Mouse (Mus musculus) intestine, embryonic 16.5 days (tissue): ENCODE measurements around the gene Mturn. TPM values are rescaled to one million over a fixed set of nuclear protein-coding genes. Genes with fewer than 3 reads are reported as not detected.

Experiments
- ATAC-seq: fragments of 200-750 bp; cut with Nextera tagmentation; 2 replicates; pipeline ENCODE4 v1.8.0; 2017; ENCODE audit warnings: moderate TSS enrichment, moderate library complexity
- H3K27ac ChIP-seq: fragments of 300-500 bp; sonication (generic); 2 replicates; pipeline ENCODE4 v1.5.1; 2014; ENCODE audit warnings: mild to moderate bottlenecking, low read length
- H3K27me3 ChIP-seq: fragments of 300-500 bp; sonication (generic); replicated peaks from 2 replicates; pipeline ENCODE4 v1.6.1; 2014; ENCODE audit warnings: low read length, control low read depth, mixed read lengths; ENCODE audit not compliant: control insufficient read depth, insufficient read depth
- H3K36me3 ChIP-seq: fragments of 300-500 bp; sonication (generic); 2 replicates; pipeline ENCODE4 v1.6.1; 2014; ENCODE audit warnings: low read length, control low read depth; ENCODE audit not compliant: control insufficient read depth, insufficient read depth
- H3K4me1 ChIP-seq: fragments of 300-500 bp; sonication (generic); 2 replicates; pipeline ENCODE4 v1.6.1; 2014; ENCODE audit warnings: low read length, control low read depth, mixed read lengths; ENCODE audit not compliant: control insufficient read depth, insufficient read depth
- H3K4me2 ChIP-seq: fragments of 300-500 bp; sonication (generic); 2 replicates; pipeline ENCODE4 v1.6.1; 2014; ENCODE audit warnings: low read depth, low read length, control low read depth
- H3K4me3 ChIP-seq: fragments of 300-500 bp; sonication (generic); 2 replicates; pipeline ENCODE4 v1.5.1; 2014; ENCODE audit warnings: mild to moderate bottlenecking, low read length
- H3K9ac ChIP-seq: fragments of 300-500 bp; sonication (generic); 2 replicates; pipeline ENCODE4 v1.6.1; 2014; ENCODE audit warnings: low read depth, low read length
- H3K9me3 ChIP-seq: fragments of 300-500 bp; sonication (generic); 2 replicates; pipeline ENCODE4 v1.6.1; 2016; ENCODE audit warnings: low read length, control low read depth; ENCODE audit not compliant: control insufficient read depth
- WGBS: fragments of 180-500 bp; shearing (Covaris S2); extraction: QIAGEN DNeasy Blood & Tissue Kit; methylation state at CpG from one replicate; pipeline ENCODE4 v1.1.7; 2014; 5-methylcytosine and 5-hydroxymethylcytosine counted together
- polyA plus RNA-seq: library from polyadenylated mRNA; unstranded; fragments of >200 nt; fragmentation: Nextera tagmentation; extraction: Ambion mirVana; gene quantifications from 2 replicates; pipeline ENCODE4 v1.2.1, GENCODE M21; 2015

Gene Mturn
- polyA plus RNA-seq, 1 experiment from 2014 or later = 6.1 TPM

GRCm38 (mm10) chr6:54704539-54704845 lies 23.1 kb downstream of the Mturn start:
- no peak overlapping the region for H3K4me3 ChIP-seq
- H3K36me3 ChIP-seq = no peaks in the 10 kb centered on the region
- no peaks in the 10 kb centered on the region for H3K4me1 ChIP-seq
- peaks cover 6% of the 10 kb centered on the region; the same call in 1 of the 2 replicates for H3K27me3 ChIP-seq
- H3K9ac ChIP-seq = no peak overlapping the region
- ATAC-seq = no peak
- no peaks in the 10 kb centered on the region for H3K9me3 ChIP-seq
- H3K4me2 ChIP-seq = no peak overlapping the region
- WGBS = 32% methylated on average over 6 of the region's 6 CpGs
- no peak overlapping the region for H3K27ac ChIP-seq

- Histone ChIP-seq H3K9me3 (no peaks in the 10 kb centered on the region), H3K4me2 (no peak overlapping the region), H3K36me3 (no peaks in the 10 kb centered on the region), H3K4me3 (no peak overlapping the region), H3K9ac (no peak overlapping the region), H3K27me3 (peaks cover 6% of the 10 kb centered on the region; the same call in 1 of the 2 replicates), H3K27ac (no peak overlapping the region), H3K4me1 (no peaks in the 10 kb centered on the region)
- no peak for ATAC-seq
- WGBS = 37% methylated on average over 5 of the region's 5 CpGs
Observed at GRCm38 (mm10) chr6:54704847-54705246, 23.4 kb downstream of the Mturn start.

GRCm38 (mm10) chr6:54705387-54705909 lies 24.0 kb downstream of the Mturn start:
- WGBS = 23% methylated on average over 11 of the region's 11 CpGs
- Histone ChIP-seq H3K36me3 (no peaks in the 10 kb centered on the region), H3K9ac (0 out of 2 replicates have a peak overlapping the region, but pooled peaks have one; percentile 1), H3K9me3 (no peaks in the 10 kb centered on the region), H3K4me1 (no peaks in the 10 kb centered on the region), H3K4me2 (peak overlapping the region; percentile 27), H3K27me3 (peaks cover 6% of the 10 kb centered on the region; the same call in 1 of the 2 replicates), H3K27ac (no peak overlapping the region), H3K4me3 (peak overlapping the region; percentile 9; the same call in 1 of the 2 replicates)
- peak; percentile 85 for ATAC-seq

GRCm38 (mm10) chr6:54706099-54706498 lies 24.7 kb downstream of the Mturn start:
- Histone ChIP-seq H3K4me1 (no peaks in the 10 kb centered on the region), H3K9ac (no peak overlapping the region), H3K4me3 (no peak overlapping the region), H3K9me3 (no peaks in the 10 kb centered on the region), H3K4me2 (no peak overlapping the region), H3K27me3 (peaks cover 6% of the 10 kb centered on the region; the same call in 1 of the 2 replicates), H3K27ac (no peak overlapping the region), H3K36me3 (no peaks in the 10 kb centered on the region)
- ATAC-seq = no peak
- WGBS = 60% methylated on average over 2 of the region's 2 CpGs

- no peak for ATAC-seq
- 82% methylated on average over 3 of the region's 3 CpGs for WGBS
Observed at GRCm38 (mm10) chr6:54706611-54707172, 25.3 kb downstream of the Mturn start.

GRCm38 (mm10) chr6:54708646-54709045 lies 27.2 kb downstream of the Mturn start:
- no peaks in the 10 kb centered on the region for H3K9me3 ChIP-seq
- peaks cover 4% of the 10 kb centered on the region; the same call in 1 of the 2 replicates for H3K27me3 ChIP-seq
- H3K4me1 ChIP-seq = no peaks in the 10 kb centered on the region
- no peak overlapping the region for H3K4me2 ChIP-seq
- no peaks in the 10 kb centered on the region for H3K36me3 ChIP-seq
- 92% methylated on average over 4 of the region's 4 CpGs for WGBS
- no peak for ATAC-seq
- no peak overlapping the region for H3K9ac ChIP-seq
- no peak overlapping the region for H3K27ac ChIP-seq
- H3K4me3 ChIP-seq = no peak overlapping the region

More at GRCm38 (mm10) chr6:54706611-54707172, 25.3 kb downstream of the Mturn start:
- no peaks in the 10 kb centered on the region for H3K36me3 ChIP-seq
- no peak overlapping the region for H3K27ac ChIP-seq
- no peaks in the 10 kb centered on the region for H3K4me1 ChIP-seq
- peaks cover 6% of the 10 kb centered on the region; the same call in 1 of the 2 replicates for H3K27me3 ChIP-seq
- H3K9me3 ChIP-seq = no peaks in the 10 kb centered on the region
- H3K4me3 ChIP-seq = no peak overlapping the region
- no peak overlapping the region for H3K9ac ChIP-seq
- H3K4me2 ChIP-seq = no peak overlapping the region

GRCm38 (mm10) chr6:54715697-54716096 lies 34.3 kb downstream of the Mturn start:
- no peaks in the 10 kb centered on the region for H3K27me3 ChIP-seq
- H3K36me3 ChIP-seq = no peaks in the 10 kb centered on the region
- no peaks in the 10 kb centered on the region for H3K9me3 ChIP-seq
- no peak overlapping the region for H3K4me3 ChIP-seq
- no peak overlapping the region for H3K9ac ChIP-seq
- H3K4me1 ChIP-seq = no peaks in the 10 kb centered on the region
- no peak overlapping the region for H3K4me2 ChIP-seq
- WGBS = 30% methylated on average over 2 of the region's 2 CpGs
- no peak for ATAC-seq
- no peak overlapping the region for H3K27ac ChIP-seq

- H3K36me3 ChIP-seq = no peaks in the 10 kb centered on the region
- ATAC-seq = no peak
Observed at GRCm38 (mm10) chr6:54718779-54719685, 37.6 kb downstream of the Mturn start.

GRCm38 (mm10) chr6:54719686-54720310 lies 38.4 kb downstream of the Mturn start:
- Histone ChIP-seq H3K9ac (no peak overlapping the region), H3K4me1 (no peaks in the 10 kb centered on the region), H3K4me3 (no peak overlapping the region), H3K4me2 (no peak overlapping the region), H3K27me3 (no peaks in the 10 kb centered on the region), H3K36me3 (no peaks in the 10 kb centered on the region), H3K27ac (no peak overlapping the region), H3K9me3 (no peaks in the 10 kb centered on the region)
- ATAC-seq = peak; percentile 42; the same call in 1 of the 2 replicates
- 38% methylated on average over 14 of the region's 14 CpGs for WGBS

More at GRCm38 (mm10) chr6:54718779-54719685, 37.6 kb downstream of the Mturn start:
- 71% methylated on average over 15 of the region's 15 CpGs for WGBS
- Histone ChIP-seq H3K27me3 (no peaks in the 10 kb centered on the region), H3K4me1 (no peaks in the 10 kb centered on the region), H3K9ac (no peak overlapping the region), H3K9me3 (no peaks in the 10 kb centered on the region), H3K4me2 (no peak overlapping the region), H3K4me3 (no peak overlapping the region), H3K27ac (no peak overlapping the region)
